Mouse (Mus musculus) stomach, postnatal 0 days (tissue): ENCODE measurements at regions not wholly inside any gene's neighbourhood (a gene's known extent, or its start where the extent isn't known, plus 50 kb on each side); places are given as distances from the start of the nearest gene placed in this dataset.

Source experiments
- ATAC-seq: fragments of 200-750 bp; cut with Nextera tagmentation; 2 replicates; pipeline ENCODE4 v1.8.0; 2017; ENCODE audit not compliant: low FRiP score, low TSS enrichment
- DNase-seq: peaks from one replicate; pipeline ENCODE4 v3.0.0-alpha.2; 2016; ENCODE audit warnings: low spot score
- H3K27ac ChIP-seq: fragments of 300-500 bp; sonication (generic); replicated peaks from 2 replicates; pipeline ENCODE4 v1.5.1; 2014; ENCODE audit warnings: mild to moderate bottlenecking, control low read depth
- H3K27me3 ChIP-seq: fragments of 300-500 bp; sonication (generic); 2 replicates; pipeline ENCODE4 v1.6.1; 2014; ENCODE audit warnings: low read length; ENCODE audit not compliant: control insufficient read depth, insufficient read depth
- H3K36me3 ChIP-seq: fragments of 300-500 bp; sonication (generic); 2 replicates; pipeline ENCODE4 v1.6.1; 2014; ENCODE audit warnings: low read length, mixed read lengths; ENCODE audit not compliant: control insufficient read depth, insufficient read depth
- H3K4me1 ChIP-seq: fragments of 300-500 bp; sonication (generic); replicated peaks from 2 replicates; pipeline ENCODE4 v1.6.1; 2014; ENCODE audit warnings: antibody characterized with exemption; ENCODE audit not compliant: control insufficient read depth, insufficient read depth
- H3K4me2 ChIP-seq: fragments of 300-500 bp; sonication (generic); replicated peaks from 2 replicates; pipeline ENCODE4 v1.6.1; 2014; ENCODE audit warnings: low read depth, mild to moderate bottlenecking, control low read depth, moderate library complexity
- H3K4me3 ChIP-seq: fragments of 300-500 bp; sonication (generic); 2 replicates; pipeline ENCODE4 v1.5.1; 2014; ENCODE audit warnings: low read depth, low read length, control low read depth
- H3K9ac ChIP-seq: fragments of 300-500 bp; sonication (generic); 2 replicates; pipeline ENCODE4 v1.6.1; 2014; ENCODE audit warnings: mild to moderate bottlenecking, low read length, control low read depth, mixed read lengths
- H3K9me3 ChIP-seq: fragments of 300-500 bp; sonication (generic); 2 replicates; pipeline ENCODE4 v1.6.1; 2016; ENCODE audit warnings: low read length; ENCODE audit not compliant: control insufficient read depth
- CTCF ChIP-seq: IDR thresholded peaks from 2 replicates; pipeline ENCODE4 v1.5.1; 2016; ENCODE audit warnings: antibody characterized with exemption, low read depth, mild to moderate bottlenecking, moderate library complexity
- EP300 ChIP-seq: optimal IDR thresholded peaks from 2 replicates; pipeline ENCODE3; 2016; ENCODE audit warnings: antibody characterized with exemption
- WGBS: fragments of 180-500 bp; shearing (Covaris S2); extraction: QIAGEN DNeasy Blood & Tissue Kit; methylation state at CpG from one replicate; pipeline ENCODE4 v1.1.7; 2014; 5-methylcytosine and 5-hydroxymethylcytosine counted together

DNA sequence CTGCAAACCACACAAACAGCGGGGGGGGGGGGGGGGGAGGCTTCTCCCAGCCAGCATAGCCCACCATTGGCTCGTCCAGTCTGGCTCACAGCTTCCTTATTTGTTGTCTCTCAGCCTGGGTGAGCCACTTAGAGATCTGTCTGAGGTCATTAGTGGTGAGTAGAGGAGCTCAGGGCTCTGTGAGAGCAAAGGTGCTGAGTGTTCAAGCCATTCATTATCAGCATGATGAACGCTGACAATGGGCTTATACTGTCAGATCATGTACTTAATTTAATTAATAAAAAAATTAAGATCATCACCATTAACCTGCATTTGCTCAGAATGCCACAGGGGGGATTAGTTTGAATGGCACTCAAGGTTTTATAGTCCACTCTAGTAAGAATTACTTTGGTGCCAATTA is 98.5 kb downstream of the Gm12689 start:
- Histone ChIP-seq H3K27ac (no peak overlapping the region), H3K36me3 (no peaks in the 10 kb centered on the region), H3K4me3 (no peak overlapping the region), H3K27me3 (no peaks in the 10 kb centered on the region), H3K4me1 (no peaks in the 10 kb centered on the region), H3K4me2 (no peak overlapping the region), H3K9me3 (no peaks in the 10 kb centered on the region), H3K9ac (no peak overlapping the region)
- WGBS: 52% methylated on average over 3 of the region's 3 CpGs
- ATAC-seq: no peak
- no peak for TF ChIP-seq EP300
- DNase-seq: no peak

DNA sequence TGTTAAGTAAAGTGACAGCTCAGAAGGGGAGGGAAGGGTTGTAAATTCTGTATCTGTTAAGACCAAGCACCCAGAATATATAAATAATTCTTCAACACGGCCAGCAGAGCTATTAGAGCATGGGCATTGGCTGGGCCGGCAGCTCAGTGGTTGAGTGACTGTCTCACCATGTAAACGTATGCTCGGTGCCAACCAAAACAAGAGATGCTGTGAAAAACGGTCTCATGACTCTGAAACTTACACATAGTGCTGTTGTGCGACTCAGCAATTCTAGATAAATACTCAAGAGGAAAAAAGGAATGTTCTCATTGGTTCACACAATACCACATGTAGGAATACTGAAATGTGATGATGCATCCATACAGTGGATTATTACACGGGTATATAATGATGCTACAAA is 111.8 kb downstream of the Gm12689 start:
- TF ChIP-seq EP300 (no peak), CTCF (no peak)
- Histone ChIP-seq H3K36me3 (no peaks in the 10 kb centered on the region), H3K4me1 (no peaks in the 10 kb centered on the region), H3K9ac (no peak overlapping the region), H3K27ac (no peak overlapping the region), H3K4me3 (no peak overlapping the region), H3K9me3 (no peaks in the 10 kb centered on the region), H3K4me2 (no peak overlapping the region), H3K27me3 (no peaks in the 10 kb centered on the region)
- DNase-seq (no peak), ATAC-seq (no peak)
- WGBS: 63% methylated on average over 7 of the region's 7 CpGs

DNA sequence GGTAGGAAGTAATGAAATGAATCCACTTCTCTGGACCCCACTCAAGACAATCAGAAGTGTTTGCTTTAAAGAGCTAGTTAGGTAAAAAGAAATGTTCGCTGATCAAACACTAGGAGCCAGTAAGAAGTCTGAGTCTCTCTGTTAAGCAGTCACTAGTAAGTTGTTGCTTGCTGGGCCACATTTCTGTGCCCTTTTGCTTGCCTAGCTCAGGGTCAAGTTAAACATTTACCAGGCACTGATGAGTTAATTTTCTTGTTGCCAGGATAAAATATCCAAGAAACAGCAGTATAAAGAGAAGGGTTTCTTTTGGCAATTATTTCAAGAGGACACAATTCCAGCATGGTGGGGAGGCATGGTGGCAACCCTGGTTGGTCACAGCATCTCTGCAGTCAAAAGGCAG is 127.7 kb downstream of the Gm12689 start:
- no peaks in the 10 kb centered on the region for H3K27me3 ChIP-seq
- H3K9me3 ChIP-seq: no peaks in the 10 kb centered on the region
- no peak for TF ChIP-seq EP300
- no peak for TF ChIP-seq CTCF
- 58% methylated on average over 1 of the region's 1 CpGs for WGBS
- H3K27ac ChIP-seq: no peak overlapping the region
- H3K36me3 ChIP-seq: no peaks in the 10 kb centered on the region
- H3K9ac ChIP-seq: no peak overlapping the region
- no peak overlapping the region for H3K4me3 ChIP-seq
- no peaks in the 10 kb centered on the region for H3K4me1 ChIP-seq
- no peak overlapping the region for H3K4me2 ChIP-seq
- DNase-seq (no peak), ATAC-seq (no peak)

DNA sequence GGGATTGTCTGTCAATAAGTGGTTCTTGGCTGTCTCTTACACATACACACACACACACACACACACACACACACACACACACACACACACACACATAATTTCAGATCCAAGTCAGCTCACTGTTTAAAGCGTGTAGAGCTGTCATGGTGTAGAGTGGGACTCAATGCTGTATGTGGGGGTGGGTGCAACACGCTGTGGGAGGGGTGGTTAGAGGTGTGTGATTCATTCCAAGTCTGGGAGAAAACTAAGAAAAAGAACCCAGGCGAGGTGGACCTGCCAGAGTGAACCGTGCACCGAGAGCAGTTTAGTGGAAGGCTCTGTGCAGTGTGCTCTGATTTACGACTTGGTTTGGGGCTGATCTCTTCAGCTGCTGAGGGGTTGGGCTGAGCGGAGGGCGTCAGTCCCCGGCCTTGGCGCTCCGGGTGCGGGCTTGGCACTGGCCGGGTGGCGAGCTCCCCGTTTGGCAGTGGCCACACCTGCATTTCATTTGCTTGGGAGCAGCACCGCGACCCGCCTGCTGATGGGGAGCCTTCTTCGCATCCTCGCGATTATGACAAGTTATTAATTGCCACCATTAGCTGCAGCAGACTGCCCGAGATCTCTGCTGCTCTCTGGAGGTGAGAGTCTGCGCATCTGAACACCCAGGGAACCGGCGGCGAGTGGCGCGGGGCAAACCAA is 149.5 kb downstream of the Gm12689 start:
- Histone ChIP-seq H3K36me3 (no peaks in the 10 kb centered on the region), H3K9me3 (no peaks in the 10 kb centered on the region), H3K4me2 (peak overlapping the region; percentile 44), H3K4me1 (no peaks in the 10 kb centered on the region), H3K4me3 (peak overlapping the region; percentile 15; the same call in 1 of the 2 replicates), H3K9ac (no peak overlapping the region), H3K27ac (no peak overlapping the region), H3K27me3 (no peaks in the 10 kb centered on the region)
- TF ChIP-seq EP300: no peak
- peak; percentile 47 for TF ChIP-seq CTCF
- ATAC-seq (no peak), DNase-seq (no peak)
- 28% methylated on average over 28 of the region's 28 CpGs for WGBS

DNA sequence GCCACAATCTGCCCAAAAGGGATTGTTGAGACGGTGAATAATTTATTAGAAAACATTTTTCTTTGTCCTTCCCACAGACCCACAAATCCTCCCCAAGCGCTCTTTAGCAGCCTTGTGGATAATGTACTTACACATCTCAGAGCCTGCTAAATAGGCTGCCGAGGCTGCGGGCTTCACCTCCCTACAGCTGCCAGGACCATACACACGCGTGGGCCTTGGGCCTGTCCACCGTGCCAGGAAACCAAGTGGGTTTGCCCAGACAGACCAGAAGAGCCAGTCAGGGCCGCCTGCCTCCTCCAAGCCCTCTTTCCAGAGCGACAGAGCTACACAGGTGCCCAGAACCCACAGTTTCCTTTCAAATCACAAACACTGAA is 150.0 kb downstream of the Gm12689 start:
- no peak overlapping the region for H3K27ac ChIP-seq
- H3K27me3 ChIP-seq: no peaks in the 10 kb centered on the region
- ATAC-seq (no peak), DNase-seq (no peak)
- H3K9ac ChIP-seq: no peak overlapping the region
- H3K4me1 ChIP-seq: no peaks in the 10 kb centered on the region
- no peaks in the 10 kb centered on the region for H3K9me3 ChIP-seq
- 51% methylated on average over 9 of the region's 9 CpGs for WGBS
- H3K36me3 ChIP-seq: no peaks in the 10 kb centered on the region
- no peak overlapping the region for H3K4me3 ChIP-seq
- TF ChIP-seq EP300 (no peak), CTCF (no peak)
- peak overlapping the region; percentile 44 for H3K4me2 ChIP-seq

DNA sequence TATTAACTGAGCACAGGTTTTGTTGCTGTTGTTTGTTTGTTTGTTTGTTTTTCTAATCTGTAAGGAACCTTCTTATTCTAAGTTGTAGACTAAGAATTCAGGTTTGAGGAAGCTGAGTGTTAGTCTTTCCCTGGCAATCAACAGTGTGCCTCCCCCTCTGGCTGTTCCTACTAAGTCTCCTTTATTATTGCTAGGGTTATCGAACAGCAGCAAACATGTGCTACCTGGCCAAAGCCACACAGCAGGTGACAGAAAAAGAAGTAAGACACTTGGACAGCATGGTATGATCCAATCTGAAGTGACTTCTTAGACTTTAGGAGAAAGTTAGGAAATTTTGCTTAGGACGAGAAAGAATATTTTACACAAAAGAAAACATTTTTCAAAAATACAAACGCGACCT is 163.3 kb downstream of the Gm12689 start:
- WGBS: 58% methylated on average over 4 of the region's 4 CpGs

More for the DNA sequence above, 163.3 kb downstream of the Gm12689 start:
- Histone ChIP-seq H3K4me3 (no peak overlapping the region), H3K9me3 (no peaks in the 10 kb centered on the region), H3K4me2 (no peak overlapping the region), H3K9ac (no peak overlapping the region), H3K27me3 (no peaks in the 10 kb centered on the region), H3K4me1 (no peaks in the 10 kb centered on the region), H3K36me3 (no peaks in the 10 kb centered on the region), H3K27ac (no peak overlapping the region)
- TF ChIP-seq CTCF (no peak), EP300 (no peak)
- ATAC-seq: no peak
- DNase-seq: no peak
